Mouse (Mus musculus) liver, embryonic 14.5 days (tissue): ENCODE measurements around the gene Iqschfp. TPM values are rescaled to one million over a fixed set of nuclear protein-coding genes. Genes with fewer than 3 reads are reported as not detected.

ENCODE experiments used
- ATAC-seq: fragments of 200-750 bp; cut with Nextera tagmentation; 2 replicates; pipeline ENCODE4 v1.8.0; 2017; ENCODE audit warnings: moderate number of reproducible peaks, mild to moderate bottlenecking, moderate library complexity; ENCODE audit not compliant: insufficient read depth
- DNase-seq, 3 experiments: peaks; one replicate each; pipeline ENCODE4 v3.0.0-alpha.2; 2012 to 2013; ENCODE audit warnings: low read depth in 3 of 3, low spot score in 3 of 3
- H3K27ac ChIP-seq: fragments of 300-500 bp; sonication (generic); 2 replicates; pipeline ENCODE4 v1.5.1; 2014; ENCODE audit warnings: moderate library complexity, mild to moderate bottlenecking, control low read depth, inconsistent platforms
- H3K27me3 ChIP-seq: fragments of 300-500 bp; sonication (generic); 2 replicates; pipeline ENCODE4 v1.6.1; 2014; ENCODE audit warnings: mild to moderate bottlenecking, low read length, moderate library complexity; ENCODE audit not compliant: control insufficient read depth, insufficient read depth
- H3K36me3 ChIP-seq: fragments of 300-500 bp; sonication (generic); replicated peaks from 2 replicates; pipeline ENCODE4 v1.6.1; 2014; ENCODE audit warnings: low read depth; ENCODE audit not compliant: control insufficient read depth, insufficient read depth
- H3K4me1 ChIP-seq, 2 experiments: fragments of 200-500 bp in 1 of 2; fragments of 300-500 bp in 1 of 2; sonication (generic) in 1 of 2; replicated peaks; 2 replicates each; pipeline ENCODE4 v1.6.1; 2012 to 2014; ENCODE audit warnings: antibody characterized with exemption in 1 of 2, inconsistent platforms in 1 of 2, low read length in 1 of 2; ENCODE audit not compliant: control insufficient read depth in 2 of 2, insufficient read depth in 2 of 2
- H3K4me2 ChIP-seq: fragments of 300-500 bp; sonication (generic); 2 replicates; pipeline ENCODE4 v1.6.1; 2014; ENCODE audit warnings: low read depth, mild to moderate bottlenecking, control low read depth, moderate library complexity
- H3K4me3 ChIP-seq, 2 experiments: fragments of 200-500 bp in 1 of 2; fragments of 300-500 bp in 1 of 2; sonication (generic) in 1 of 2; 2 replicates each; pipeline ENCODE4 v1.5.1; 2012 to 2014; ENCODE audit warnings: low read depth in 2 of 2, low read length in 2 of 2, mild to moderate bottlenecking in 2 of 2, control low read depth in 1 of 2, inconsistent platforms in 1 of 2, moderate library complexity in 1 of 2; ENCODE audit not compliant: insufficient read depth in 1 of 2
- H3K9ac ChIP-seq: fragments of 300-500 bp; sonication (generic); replicated peaks from 2 replicates; pipeline ENCODE4 v1.6.1; 2014; ENCODE audit warnings: mild to moderate bottlenecking, control low read depth, moderate library complexity
- H3K9me3 ChIP-seq: fragments of 300-500 bp; sonication (generic); 2 replicates; pipeline ENCODE4 v1.6.1; 2016; ENCODE audit warnings: low read length, mixed read lengths; ENCODE audit not compliant: control insufficient read depth
- CTCF ChIP-seq: IDR thresholded peaks from 2 replicates; pipeline ENCODE4 v1.5.1; 2016; ENCODE audit warnings: antibody characterized with exemption, low read depth, control low read depth
- EP300 ChIP-seq: IDR thresholded peaks from 2 replicates; pipeline ENCODE4 v1.6.1; 2016; ENCODE audit warnings: antibody characterized with exemption, low read depth
- WGBS: fragments of 180-500 bp; shearing (Covaris S2); extraction: QIAGEN DNeasy Blood & Tissue Kit; methylation state at CpG from one replicate; pipeline ENCODE4 v1.1.7; 2014; ENCODE audit not compliant: insufficient replicate concordance; 5-methylcytosine and 5-hydroxymethylcytosine counted together
- polyA plus RNA-seq, 2 experiments: library from polyadenylated mRNA; depleted of rRNA in 1 of 2; stranded (reverse) in 1 of 2; unstranded in 1 of 2; fragments of >200 nt; fragmentation: Nextera tagmentation in 1 of 2; extraction: Ambion mirVana in 1 of 2; gene quantifications; 2 replicates each; pipeline versions ENCODE4 v1.2.1 to v1.2.3; 2012 to 2014

The Iqschfp gene
- polyA plus RNA-seq, 2 experiments: not detected

GRCm38 (mm10) chr3:68403783-68404217, 511.8 kb downstream of the Iqschfp start:
- WGBS: 58% methylated on average over 2 of the region's 2 CpGs

GRCm38 (mm10) chr3:68405724-68406123, 513.7 kb downstream of the Iqschfp start:
- ATAC-seq (no peak), DNase-seq (no peak)
- Histone ChIP-seq H3K4me3 (no peak overlapping the region), H3K36me3 (no peaks in the 10 kb centered on the region), H3K9me3 (no peaks in the 10 kb centered on the region), H3K27ac (no peak overlapping the region), H3K4me1 (no peaks in the 10 kb centered on the region), H3K27me3 (no peaks in the 10 kb centered on the region), H3K4me2 (no peak overlapping the region), H3K9ac (no peak overlapping the region)
- WGBS: 51% methylated on average over 5 of the region's 5 CpGs
- TF ChIP-seq EP300: no peak
- no peak for TF ChIP-seq CTCF

More at GRCm38 (mm10) chr3:68403783-68404217, 511.8 kb downstream of the Iqschfp start:
- TF ChIP-seq EP300 (no peak), CTCF (no peak)
- Histone ChIP-seq H3K9me3 (no peaks in the 10 kb centered on the region), H3K36me3 (no peaks in the 10 kb centered on the region), H3K4me1 (no peaks in the 10 kb centered on the region), H3K27ac (no peak overlapping the region), H3K4me2 (no peak overlapping the region), H3K9ac (no peak overlapping the region), H3K4me3 (no peak overlapping the region), H3K27me3 (no peaks in the 10 kb centered on the region)
- ATAC-seq (no peak), DNase-seq (no peak)

GRCm38 (mm10) chr3:68412262-68412661, 520.2 kb downstream of the Iqschfp start:
- Histone ChIP-seq H3K4me3 (no peak overlapping the region), H3K9ac (no peak overlapping the region), H3K36me3 (no peaks in the 10 kb centered on the region), H3K9me3 (no peaks in the 10 kb centered on the region), H3K27ac (no peak overlapping the region), H3K27me3 (no peaks in the 10 kb centered on the region), H3K4me1 (no peaks in the 10 kb centered on the region), H3K4me2 (no peak overlapping the region)
- DNase-seq (no peak), ATAC-seq (no peak)
- TF ChIP-seq CTCF (no peak), EP300 (no peak)
- WGBS: 42% methylated on average over 3 of the region's 3 CpGs

GRCm38 (mm10) chr3:68419792-68420191, 527.8 kb downstream of the Iqschfp start:
- no peak overlapping the region for H3K4me2 ChIP-seq
- DNase-seq: no peak
- ATAC-seq: no peak
- H3K36me3 ChIP-seq: no peaks in the 10 kb centered on the region
- TF ChIP-seq EP300 (no peak), CTCF (no peak)
- WGBS: 61% methylated on average over 4 of the region's 4 CpGs
- H3K9ac ChIP-seq: no peak overlapping the region
- no peak overlapping the region for H3K4me3 ChIP-seq
- H3K27ac ChIP-seq: no peak overlapping the region
- H3K9me3 ChIP-seq: no peaks in the 10 kb centered on the region
- H3K4me1 ChIP-seq: no peaks in the 10 kb centered on the region
- no peaks in the 10 kb centered on the region for H3K27me3 ChIP-seq

- H3K27me3 ChIP-seq: no peaks in the 10 kb centered on the region
- WGBS: 65% methylated on average over 2 of the region's 2 CpGs
- no peaks in the 10 kb centered on the region for H3K36me3 ChIP-seq
- H3K9me3 ChIP-seq: no peaks in the 10 kb centered on the region
- H3K27ac ChIP-seq: no peak overlapping the region
- H3K4me2 ChIP-seq: no peak overlapping the region
- no peak overlapping the region for H3K4me3 ChIP-seq
- H3K4me1 ChIP-seq: no peaks in the 10 kb centered on the region
- TF ChIP-seq CTCF: no peak
- no peak for TF ChIP-seq EP300
- no peak overlapping the region for H3K9ac ChIP-seq
- DNase-seq: no peak
- ATAC-seq: no peak
These were observed 528.9 kb downstream of the Iqschfp start for GRCm38 (mm10) chr3:68420927-68421326.
